Mouse (Mus musculus) midbrain, embryonic 15.5 days (tissue): ENCODE data around the gene Mcam. TPM values are rescaled to one million over a fixed set of nuclear protein-coding genes. Genes with fewer than 3 reads are reported as not detected.

Experiments used
- ATAC-seq: fragments of 200-750 bp; cut with Nextera tagmentation; replicated peaks from 2 replicates; pipeline ENCODE4 v1.8.0; 2017; ENCODE audit warnings: moderate TSS enrichment
- H3K27ac ChIP-seq: fragments of 300-500 bp; sonication (generic); 2 replicates; pipeline ENCODE4 v1.5.1; 2015; ENCODE audit warnings: mild to moderate bottlenecking, inconsistent platforms
- H3K27me3 ChIP-seq: fragments of 300-500 bp; sonication (generic); replicated peaks from 2 replicates; pipeline ENCODE4 v1.6.1; 2015; ENCODE audit warnings: inconsistent platforms
- H3K36me3 ChIP-seq: fragments of 300-500 bp; sonication (generic); replicated peaks from 2 replicates; pipeline ENCODE4 v1.6.1; 2015; ENCODE audit warnings: inconsistent platforms
- H3K4me1 ChIP-seq: fragments of 300-500 bp; sonication (generic); 2 replicates; pipeline ENCODE4 v1.6.1; 2015; ENCODE audit warnings: inconsistent platforms
- H3K4me2 ChIP-seq: fragments of 300-500 bp; sonication (generic); 2 replicates; pipeline ENCODE4 v1.6.1; 2015; ENCODE audit warnings: inconsistent platforms, mild to moderate bottlenecking, moderate library complexity
- H3K4me3 ChIP-seq: fragments of 300-500 bp; sonication (generic); 2 replicates; pipeline ENCODE4 v1.5.1; 2015; ENCODE audit warnings: mild to moderate bottlenecking, inconsistent platforms
- H3K9ac ChIP-seq: fragments of 300-500 bp; sonication (generic); 2 replicates; pipeline ENCODE4 v1.6.1; 2015; ENCODE audit warnings: mild to moderate bottlenecking, inconsistent platforms
- H3K9me3 ChIP-seq: fragments of 300-500 bp; sonication (generic); 2 replicates; pipeline ENCODE4 v1.6.1; 2016; ENCODE audit warnings: inconsistent platforms
- WGBS: fragments of 180-500 bp; shearing (Covaris S2); methylation state at CpG from one replicate; pipeline ENCODE4 v1.1.7; 2015; ENCODE audit warnings: mixed read lengths; 5-methylcytosine and 5-hydroxymethylcytosine counted together
- polyA plus RNA-seq: library from polyadenylated mRNA; unstranded; fragments of >200 nt; fragmentation: Nextera tagmentation; extraction: Ambion mirVana; gene quantifications from 2 replicates; pipeline ENCODE4 v1.2.1, GENCODE M21; 2015

Gene Mcam
- 11.7 and 11.9 TPM in 2 replicates for polyA plus RNA-seq

- peaks cover 33% of the 10 kb centered on the region for H3K4me1 ChIP-seq
- 1% methylated on average over 53 of the region's 55 CpGs for WGBS
Observed at GRCm38 (mm10) chr9:44134101-44134850, at the start of gene Mcam. Mcam (plus strand) TSS chr9:44134469.

GRCm38 (mm10) chr9:44084659-44085229 lies 49.5 kb upstream of the Mcam start:
- under 1% methylated on average over 61 of the region's 62 CpGs for WGBS
- peak overlapping the region; percentile 100 for H3K4me2 ChIP-seq
- H3K4me1 ChIP-seq = peaks cover 27% of the 10 kb centered on the region
- H3K9ac ChIP-seq = peak overlapping the region; percentile 60
- no peaks in the 10 kb centered on the region for H3K36me3 ChIP-seq
- peak; percentile 46 for ATAC-seq
- no peaks in the 10 kb centered on the region for H3K9me3 ChIP-seq
- peak overlapping the region; percentile 53 for H3K4me3 ChIP-seq
- H3K27ac ChIP-seq = no peak overlapping the region
- H3K27me3 ChIP-seq = peaks cover 44% of the 10 kb centered on the region

More at GRCm38 (mm10) chr9:44134101-44134850, at the start of gene Mcam:
- ATAC-seq = peak; percentile 27; the same call in 1 of the 2 replicates
- H3K4me2 ChIP-seq = peak within 1 kb of the TSS; percentile 70
- no peaks in the 10 kb centered on the region for H3K36me3 ChIP-seq
- H3K9me3 ChIP-seq = no peaks in the 10 kb centered on the region
- no peak within 1 kb of the TSS for H3K27ac ChIP-seq
- H3K9ac ChIP-seq = peak within 1 kb of the TSS; percentile 5
- H3K4me3 ChIP-seq = peak within 1 kb of the TSS; percentile 40
- peaks cover 41% of the 10 kb centered on the region for H3K27me3 ChIP-seq

GRCm38 (mm10) chr9:44085276-44085675 lies 49.0 kb upstream of the Mcam start:
- Histone ChIP-seq H3K9me3 (no peaks in the 10 kb centered on the region), H3K9ac (peak overlapping the region; percentile 60), H3K27ac (no peak overlapping the region), H3K36me3 (no peaks in the 10 kb centered on the region), H3K27me3 (peaks cover 44% of the 10 kb centered on the region), H3K4me1 (peaks cover 27% of the 10 kb centered on the region), H3K4me3 (peak overlapping the region; percentile 53), H3K4me2 (peak overlapping the region; percentile 100)
- ATAC-seq = peak; percentile 18; the same call in 1 of the 2 replicates
- 3% methylated on average over 10 of the region's 10 CpGs for WGBS

GRCm38 (mm10) chr9:44085741-44086665 lies 48.3 kb upstream of the Mcam start:
- no peak for ATAC-seq
- no peak overlapping the region for H3K27ac ChIP-seq
- H3K9me3 ChIP-seq = no peaks in the 10 kb centered on the region
- no peak overlapping the region for H3K4me3 ChIP-seq
- H3K4me1 ChIP-seq = peaks cover 27% of the 10 kb centered on the region
- 75% methylated on average over 15 of the region's 15 CpGs for WGBS
- H3K9ac ChIP-seq = no peak overlapping the region
- peaks cover 44% of the 10 kb centered on the region for H3K27me3 ChIP-seq
- H3K4me2 ChIP-seq = peak overlapping the region; percentile 100; the same call in 1 of the 2 replicates
- no peaks in the 10 kb centered on the region for H3K36me3 ChIP-seq

GRCm38 (mm10) chr9:44086960-44087359 lies 47.3 kb upstream of the Mcam start:
- Histone ChIP-seq H3K9ac (no peak overlapping the region), H3K27ac (no peak overlapping the region), H3K4me3 (no peak overlapping the region), H3K36me3 (no peaks in the 10 kb centered on the region), H3K9me3 (no peaks in the 10 kb centered on the region), H3K4me2 (no peak overlapping the region), H3K4me1 (peaks cover 27% of the 10 kb centered on the region), H3K27me3 (peaks cover 44% of the 10 kb centered on the region)
- ATAC-seq = no peak
- WGBS = 44% methylated on average over 10 of the region's 10 CpGs

- H3K27ac ChIP-seq = no peak overlapping the region
- H3K9me3 ChIP-seq = no peaks in the 10 kb centered on the region
- H3K4me1 ChIP-seq = peaks cover 27% of the 10 kb centered on the region
- H3K9ac ChIP-seq = no peak overlapping the region
- 12% methylated on average over 15 of the region's 15 CpGs for WGBS
- H3K4me3 ChIP-seq = no peak overlapping the region
- no peak overlapping the region for H3K4me2 ChIP-seq
- H3K36me3 ChIP-seq = no peaks in the 10 kb centered on the region
- no peak for ATAC-seq
- H3K27me3 ChIP-seq = peaks cover 39% of the 10 kb centered on the region
Observed at GRCm38 (mm10) chr9:44087761-44088455, 46.4 kb upstream of the Mcam start.

GRCm38 (mm10) chr9:44088877-44089608 lies 45.2 kb upstream of the Mcam start:
- Histone ChIP-seq H3K27ac (no peak overlapping the region), H3K9ac (no peak overlapping the region), H3K36me3 (no peaks in the 10 kb centered on the region), H3K4me1 (peaks cover 20% of the 10 kb centered on the region), H3K9me3 (no peaks in the 10 kb centered on the region), H3K4me3 (no peak overlapping the region), H3K27me3 (peaks cover 29% of the 10 kb centered on the region), H3K4me2 (no peak overlapping the region)
- ATAC-seq = no peak
- WGBS = 70% methylated on average over 12 of the region's 12 CpGs

- peak overlapping the region; percentile 22 for H3K4me3 ChIP-seq
Observed at GRCm38 (mm10) chr9:44093612-44094503, 40.4 kb upstream of the Mcam start.

GRCm38 (mm10) chr9:44094737-44095136 lies 39.5 kb upstream of the Mcam start:
- Histone ChIP-seq H3K4me1 (peaks cover 10% of the 10 kb centered on the region; the same call in 1 of the 2 replicates), H3K4me3 (no peak overlapping the region)

More at GRCm38 (mm10) chr9:44093612-44094503, 40.4 kb upstream of the Mcam start:
- peak; percentile 55; the same call in 1 of the 2 replicates for ATAC-seq
- 29% methylated on average over 24 of the region's 24 CpGs for WGBS
- Histone ChIP-seq H3K27ac (no peak overlapping the region), H3K27me3 (no peaks in the 10 kb centered on the region), H3K9me3 (no peaks in the 10 kb centered on the region), H3K9ac (no peak overlapping the region), H3K4me1 (peaks cover 10% of the 10 kb centered on the region; the same call in 1 of the 2 replicates), H3K4me2 (peak overlapping the region; percentile 49), H3K36me3 (no peaks in the 10 kb centered on the region)

GRCm38 (mm10) chr9:44095781-44096180 lies 38.5 kb upstream of the Mcam start:
- H3K9me3 ChIP-seq = no peaks in the 10 kb centered on the region
- H3K4me1 ChIP-seq = peaks cover 10% of the 10 kb centered on the region; the same call in 1 of the 2 replicates
- no peak overlapping the region for H3K4me3 ChIP-seq
- no peak overlapping the region for H3K4me2 ChIP-seq
- H3K36me3 ChIP-seq = no peaks in the 10 kb centered on the region
- no peak overlapping the region for H3K9ac ChIP-seq
- 94% methylated on average over 9 of the region's 9 CpGs for WGBS
- H3K27me3 ChIP-seq = no peaks in the 10 kb centered on the region
- H3K27ac ChIP-seq = no peak overlapping the region
- no peak for ATAC-seq

More at GRCm38 (mm10) chr9:44094737-44095136, 39.5 kb upstream of the Mcam start:
- no peaks in the 10 kb centered on the region for H3K36me3 ChIP-seq
- no peaks in the 10 kb centered on the region for H3K27me3 ChIP-seq
- WGBS = 81% methylated on average over 3 of the region's 3 CpGs
- H3K9ac ChIP-seq = no peak overlapping the region
- ATAC-seq = no peak
- no peak overlapping the region for H3K4me2 ChIP-seq
- H3K27ac ChIP-seq = no peak overlapping the region
- no peaks in the 10 kb centered on the region for H3K9me3 ChIP-seq
